Mouse (Mus musculus) effector memory CD4-positive, alpha-beta T cell, adult 5 months (primary cell): ENCODE data around the gene Lrrc4c. TPM values are rescaled to one million over a fixed set of nuclear protein-coding genes. Genes with fewer than 3 reads are reported as not detected.

ENCODE experiments used
- polyA plus RNA-seq: library from polyadenylated mRNA; unstranded; fragments of 100-300 nt; shearing (Covaris generic); gene quantifications from one replicate; pipeline ENCODE4 v1.2.1, GENCODE M21; 2017

The Lrrc4c gene
- polyA plus RNA-seq = not detected

DNA sequence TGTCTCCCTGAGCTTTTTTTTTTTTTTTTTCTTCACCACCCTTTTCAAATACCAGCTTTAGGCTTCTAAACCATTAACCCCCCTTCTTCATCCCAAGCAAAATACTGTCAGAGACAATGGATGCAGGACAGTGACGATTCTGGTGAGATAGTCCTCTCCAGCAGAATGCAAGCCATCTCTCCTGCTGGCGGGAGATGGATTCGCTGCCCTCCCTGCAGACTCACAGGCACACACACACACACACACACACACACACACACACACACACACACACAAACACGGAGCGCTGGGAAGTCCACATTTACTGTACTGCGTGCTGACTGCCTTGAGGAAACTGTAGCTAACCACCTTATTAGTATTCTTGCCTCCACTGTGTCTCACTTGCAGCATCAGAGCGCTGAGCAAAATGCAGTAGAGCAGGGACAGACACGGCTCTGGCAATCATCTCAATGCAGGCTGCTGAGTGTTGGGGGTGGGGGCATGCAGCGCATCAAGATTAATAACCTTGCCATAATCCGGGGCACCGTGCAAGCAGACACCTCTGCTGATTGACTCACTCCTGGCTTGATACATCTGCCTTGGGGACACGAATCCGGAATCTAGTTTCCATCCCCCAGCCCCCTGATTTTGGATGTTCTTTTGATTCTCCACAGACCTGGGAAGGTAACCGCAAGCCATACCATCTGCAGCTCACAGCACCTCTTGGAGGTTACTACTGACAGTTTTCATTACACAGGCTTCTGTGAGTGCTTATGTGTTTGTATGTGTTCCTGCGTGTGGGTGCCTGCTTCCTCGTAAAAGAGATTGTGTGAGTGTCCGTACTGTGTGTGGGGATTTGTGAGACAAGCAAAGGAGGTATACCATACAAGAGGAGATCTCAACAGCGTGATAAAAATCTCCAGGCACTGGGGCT is at the start of gene Lrrc4c:
Gene Lrrc4c (plus strand): TSS at position 783 of the 913 bp plus-strand sequence.

